Mouse (Mus musculus) right cerebral cortex, postnatal 36 days (tissue): ENCODE data around the gene Slc6a1.
A peak's percentile ranks its signal among the peaks of the same experiment; 100 is the strongest.
"Not testable (repeated sequence)": the region's sequence is repeated elsewhere in the genome, so short reads cannot be mapped to it uniquely, and the experiment has no call there.

Experiments used
- DNase-seq, 2 experiments: peaks; one replicate each; pipeline ENCODE4 v3.0.0; 2022; ENCODE audit warnings: low spot score in 2 of 2, mixed read lengths in 1 of 2

Slc6a1 gene

GRCm38 (mm10) chr6:114290184-114290583, 7.7 kb downstream of the Slc6a1 start:
- DNase-seq: peak; percentile 61 to 65

- DNase-seq: no peak
These were observed 8.5 kb downstream of the Slc6a1 start for GRCm38 (mm10) chr6:114290929-114291328.

DNA sequence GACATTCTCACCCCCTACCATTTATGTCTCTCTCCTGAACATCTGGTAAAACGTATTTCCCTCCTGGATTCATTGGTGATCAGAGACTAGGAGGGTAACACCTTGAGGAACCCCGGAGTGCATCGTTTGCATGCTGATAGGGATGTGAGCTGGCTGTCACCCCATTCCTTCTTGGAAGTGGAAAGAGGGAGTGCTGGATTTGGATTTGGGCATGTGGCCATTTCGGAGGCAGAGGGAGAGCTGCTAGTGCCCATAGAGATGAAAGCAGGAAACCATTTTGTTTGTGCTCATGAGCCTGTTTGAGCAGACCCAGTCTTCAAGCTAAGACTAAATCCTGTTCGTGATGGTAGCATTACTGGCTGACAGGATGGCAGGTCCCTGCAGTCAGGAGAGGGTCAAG, 9.0 kb downstream of the Slc6a1 start:
- DNase-seq: no peak

GRCm38 (mm10) chr6:114293511-114293910, 11.1 kb downstream of the Slc6a1 start:
- DNase-seq: peak in 1 of 2 experiments; percentile 14

DNA sequence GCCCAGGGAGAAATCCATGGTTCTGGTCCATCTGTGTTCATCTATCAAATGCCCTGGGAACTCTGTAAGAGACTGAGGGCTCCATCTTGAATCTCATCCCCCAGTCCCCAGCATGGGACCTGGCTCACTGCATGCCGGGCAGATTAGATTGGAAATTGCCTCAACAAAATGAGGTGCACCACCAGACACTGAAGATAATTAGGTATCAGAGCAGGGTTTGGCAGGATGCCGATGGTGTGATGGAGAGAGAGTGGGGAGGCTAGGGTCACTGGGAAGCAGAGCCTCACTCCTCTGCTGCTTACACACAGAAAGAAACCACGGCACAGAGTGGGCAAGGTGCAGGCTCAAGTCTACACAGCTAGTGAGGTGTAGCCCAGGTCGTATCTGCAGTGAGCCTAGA, 12.7 kb downstream of the Slc6a1 start:
- DNase-seq: no peak

DNA sequence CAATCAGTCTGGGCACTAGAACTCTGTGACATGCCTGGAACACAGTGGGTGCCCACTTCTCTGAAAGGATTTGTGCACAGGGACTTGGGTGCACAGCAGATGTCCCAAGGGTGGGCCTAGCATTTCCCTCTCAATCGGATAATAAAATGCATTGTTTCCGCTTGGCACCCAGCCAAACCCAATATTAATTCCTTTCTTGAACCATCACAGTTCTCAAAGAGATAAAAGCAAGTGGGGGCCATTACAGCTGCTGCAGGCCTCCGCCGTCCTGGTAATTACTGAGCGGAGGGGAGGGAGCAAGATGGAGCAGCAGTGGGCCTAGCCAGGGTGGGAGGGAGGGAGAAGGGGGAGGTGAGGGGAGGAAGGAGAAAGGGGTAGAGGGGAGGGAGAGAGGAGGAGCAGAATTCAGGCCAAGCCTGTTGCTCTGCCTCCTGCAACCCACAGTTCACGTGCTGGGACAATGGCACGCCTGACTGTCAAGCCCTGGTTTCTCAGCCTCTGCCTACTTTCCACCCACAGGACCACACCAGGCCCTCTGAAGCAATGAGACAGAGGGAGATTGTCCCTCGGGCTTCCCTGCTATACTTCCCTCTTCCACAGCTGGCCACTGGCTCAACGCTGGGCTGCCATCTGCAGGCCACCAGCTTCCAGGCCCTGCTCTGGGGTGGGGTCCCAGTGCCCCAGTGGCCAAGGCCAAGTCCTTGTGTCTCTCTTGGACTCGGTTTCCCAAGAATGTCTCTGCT, 15.0 kb downstream of the Slc6a1 start:
- DNase-seq: peak in 1 of 2 experiments; percentile 10

DNA sequence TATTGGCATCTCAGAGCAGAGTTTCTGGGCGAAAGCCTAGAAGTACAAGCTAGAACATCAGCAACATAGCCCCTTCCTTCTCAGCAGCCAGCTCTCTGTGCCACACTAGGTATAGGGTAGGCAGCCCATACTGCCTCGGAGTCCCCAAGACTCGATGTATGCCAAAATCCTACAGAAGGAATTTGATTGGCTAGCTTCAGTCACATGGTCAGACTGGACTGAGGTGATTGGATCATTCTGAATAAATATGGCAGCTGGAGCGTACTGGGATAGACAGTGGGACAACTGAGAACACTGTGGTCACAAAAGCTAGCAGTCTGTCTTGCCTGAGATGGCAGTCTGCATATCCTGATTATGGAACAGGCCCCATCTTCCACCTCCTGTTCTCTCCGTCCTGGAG, 17.3 kb downstream of the Slc6a1 start:
- no peak for DNase-seq

GRCm38 (mm10) chr6:114300737-114301136, 18.3 kb downstream of the Slc6a1 start:
- no peak for DNase-seq

DNA sequence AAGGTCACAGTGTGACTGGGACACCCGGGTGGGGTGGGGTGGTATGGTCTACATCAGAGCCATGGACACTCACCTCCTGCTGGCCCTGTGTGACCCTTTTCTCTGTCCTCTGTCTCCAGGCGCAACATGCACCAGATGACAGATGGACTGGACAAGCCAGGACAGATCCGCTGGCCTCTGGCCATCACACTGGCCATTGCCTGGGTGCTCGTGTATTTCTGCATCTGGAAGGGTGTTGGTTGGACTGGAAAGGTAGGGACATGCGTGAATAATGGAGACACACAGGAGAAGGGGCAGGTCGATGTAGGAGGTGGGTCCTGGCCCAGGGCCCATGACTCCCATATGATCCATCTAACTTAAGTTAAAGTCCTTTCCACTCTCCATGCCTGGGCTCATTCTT, 22.2 kb downstream of the Slc6a1 start:
- no peak for DNase-seq

DNA sequence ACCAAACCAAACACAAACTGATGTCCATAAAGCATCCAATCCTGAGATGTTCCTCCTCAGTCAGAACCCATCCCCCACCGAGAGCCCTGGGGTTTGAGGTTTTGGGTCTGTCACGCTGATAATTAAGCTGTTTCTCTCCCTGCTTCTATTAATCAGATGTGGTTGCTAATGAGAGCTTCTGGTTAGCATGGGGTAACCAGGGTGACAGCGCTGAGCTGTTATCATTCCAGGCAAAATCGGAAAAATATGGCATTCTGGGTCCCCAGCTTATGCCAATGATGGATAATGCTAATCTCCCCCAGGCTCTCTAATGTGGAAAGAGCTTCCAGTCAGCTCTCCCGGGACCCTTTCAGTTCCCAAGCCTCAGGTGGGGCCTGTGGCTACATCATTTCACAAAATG, 38.1 kb downstream of the Slc6a1 start:
- DNase-seq: no peak

DNA sequence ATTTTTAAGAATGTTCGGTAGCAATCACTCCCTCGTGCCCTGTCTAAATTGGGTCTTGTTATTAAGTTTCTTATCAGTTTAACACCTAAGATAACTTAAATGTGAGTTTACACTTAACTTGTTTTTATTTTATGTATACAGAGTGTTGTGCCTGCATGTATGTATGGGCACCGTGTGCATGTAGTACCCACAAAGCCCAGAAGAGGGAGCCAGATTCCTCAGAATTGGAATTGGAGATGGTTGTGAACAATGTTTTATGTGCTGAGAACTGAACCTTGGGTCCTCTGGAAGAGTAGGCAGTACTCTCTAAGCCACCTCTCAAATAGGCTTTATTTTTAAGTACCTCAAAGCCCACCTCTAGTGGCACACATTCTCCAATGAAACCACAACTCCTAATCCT, 38.7 kb downstream of the Slc6a1 start:
- no peak for DNase-seq

DNA sequence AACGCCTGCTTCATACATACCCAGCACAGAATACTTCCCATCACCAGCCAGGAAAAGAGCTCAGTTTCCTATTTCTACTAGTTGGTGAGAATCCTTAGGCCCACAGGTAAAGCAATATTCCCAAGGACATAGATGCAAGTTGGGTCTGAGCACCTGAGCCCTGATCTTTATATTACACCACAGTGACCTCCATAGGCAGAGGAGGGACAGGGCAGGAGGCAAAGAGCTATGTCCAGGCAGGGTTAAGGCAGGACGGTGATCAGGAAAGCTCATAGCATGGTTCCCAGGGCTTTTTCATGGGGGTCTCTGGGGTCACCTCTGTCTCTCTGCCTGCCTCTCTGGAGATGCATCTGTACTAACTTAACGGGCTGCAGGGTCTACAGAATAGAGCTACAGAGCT, 40.5 kb downstream of the Slc6a1 start:
- DNase-seq: no peak

DNA sequence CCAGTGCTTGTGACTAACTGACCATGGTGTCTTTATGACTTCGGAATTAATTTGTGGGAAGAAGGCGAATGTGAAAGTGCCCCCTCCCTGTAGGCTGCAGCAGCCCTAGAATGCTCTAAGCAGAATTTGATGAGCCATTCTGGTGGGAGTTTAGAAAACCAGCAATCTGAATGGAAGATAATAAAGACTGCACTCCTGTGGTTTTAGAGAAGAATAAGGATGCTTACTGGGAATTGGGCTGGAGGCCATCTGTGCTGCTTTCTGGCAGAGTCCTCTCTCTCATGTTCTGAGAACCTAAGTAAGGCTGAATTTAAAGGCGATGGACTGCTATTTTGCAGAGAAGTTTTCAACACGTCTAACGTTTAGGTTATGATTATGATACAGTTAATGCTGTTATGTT, 42.4 kb downstream of the Slc6a1 start:
- DNase-seq: no peak

DNA sequence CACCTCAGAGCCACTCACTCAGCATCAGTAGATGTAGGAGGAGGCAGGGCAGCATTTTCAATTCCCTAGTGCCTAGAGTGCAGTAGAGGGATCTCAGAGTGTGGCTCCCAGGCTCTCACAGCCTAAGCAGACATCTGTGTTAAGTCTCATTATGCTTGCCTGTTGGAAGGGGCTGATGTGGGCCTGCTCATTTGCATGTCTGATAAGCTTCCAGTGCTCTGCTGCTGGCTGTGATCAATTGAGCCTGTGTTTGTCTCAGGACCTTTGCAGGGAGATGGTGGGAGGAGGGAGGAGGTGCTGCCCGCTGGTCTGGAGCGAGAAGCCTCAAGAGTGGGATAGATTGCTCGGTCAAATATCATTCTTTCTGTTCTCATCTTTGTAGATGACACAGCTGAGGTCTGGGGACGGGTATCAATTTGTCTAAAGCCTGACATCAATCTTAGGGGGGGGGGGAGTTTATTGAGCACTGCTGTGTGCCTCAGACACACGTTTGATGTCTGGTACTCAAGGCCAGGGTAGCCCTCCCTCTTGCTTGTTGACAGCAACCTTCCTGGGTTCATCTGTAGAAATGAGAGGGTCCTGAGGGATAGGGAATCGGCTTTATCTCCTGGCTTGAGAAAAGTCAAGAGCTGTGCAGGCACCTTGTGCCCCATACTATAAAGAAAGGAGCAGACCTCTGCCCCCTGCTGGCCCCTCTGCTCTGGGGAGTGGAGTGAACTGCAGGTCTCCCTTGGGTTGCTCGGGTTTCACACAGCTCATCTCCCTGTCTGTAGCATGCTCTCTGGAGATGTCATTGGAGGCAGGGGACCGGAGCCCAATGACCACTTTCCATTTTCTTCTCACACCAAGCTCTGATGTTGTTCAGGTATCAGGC, 47.4 kb downstream of the Slc6a1 start:
- no peak for DNase-seq

- no peak for DNase-seq
These were observed 49.5 kb downstream of the Slc6a1 start for GRCm38 (mm10) chr6:114331926-114332325.

DNA sequence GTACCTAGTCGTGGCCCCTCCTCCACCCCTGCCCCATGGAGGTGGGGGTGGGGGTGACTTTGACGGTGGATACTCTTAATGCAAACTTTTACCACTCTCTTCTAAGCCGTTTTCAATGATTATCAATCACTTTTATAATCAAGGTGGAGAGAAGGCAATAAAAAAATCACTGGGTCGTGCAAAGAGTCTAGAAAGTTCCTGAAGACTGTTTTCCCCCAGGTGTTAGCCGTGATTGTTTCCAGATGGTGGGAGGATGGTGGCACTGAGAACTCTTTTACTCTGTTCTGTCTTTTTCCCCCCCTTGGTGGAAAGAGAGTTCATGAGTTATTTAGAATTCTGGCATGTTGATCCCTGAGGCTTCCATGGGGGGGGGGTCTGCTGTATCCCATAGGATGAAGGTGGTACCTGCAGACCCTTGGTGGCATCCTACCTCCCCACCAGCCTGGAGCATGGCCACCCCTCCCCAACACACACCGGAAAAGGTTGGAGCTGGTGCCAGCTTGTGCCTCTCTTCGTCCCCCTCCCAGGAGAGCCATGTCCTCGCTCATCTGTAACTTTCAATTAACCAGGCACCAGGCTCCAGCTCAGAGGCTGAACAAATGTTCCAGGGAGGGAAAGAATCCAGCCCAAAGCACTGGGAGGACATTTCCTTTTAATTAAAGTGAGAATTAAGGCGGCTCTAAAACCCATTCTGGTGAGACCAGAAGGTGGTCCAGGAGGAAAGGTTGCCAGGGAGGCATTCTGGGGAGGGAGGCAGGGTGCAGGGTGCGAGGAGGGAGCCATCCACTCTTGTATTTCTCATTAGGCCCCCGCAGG, 53.9 kb downstream of the Slc6a1 start:
- DNase-seq: no peak

DNA sequence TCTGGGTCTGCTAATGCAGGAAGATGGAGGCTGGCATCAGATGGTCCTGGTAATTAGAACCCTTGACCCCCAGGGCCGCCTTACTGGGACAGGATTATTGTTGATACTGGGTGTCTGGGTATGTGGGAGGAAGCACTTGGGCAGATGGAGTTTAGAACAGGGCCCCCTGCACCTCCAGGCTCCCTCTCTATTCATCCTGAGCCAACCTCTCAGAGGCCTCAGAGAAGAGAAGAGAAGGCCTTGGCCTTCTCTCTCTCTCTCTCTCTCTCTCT, 54.4 kb downstream of the Slc6a1 start:
- no peak for DNase-seq

- DNase-seq: not testable (repeated sequence)
These were observed 58.9 kb downstream of the Slc6a1 start for GRCm38 (mm10) chr6:114341381-114341780.

DNA sequence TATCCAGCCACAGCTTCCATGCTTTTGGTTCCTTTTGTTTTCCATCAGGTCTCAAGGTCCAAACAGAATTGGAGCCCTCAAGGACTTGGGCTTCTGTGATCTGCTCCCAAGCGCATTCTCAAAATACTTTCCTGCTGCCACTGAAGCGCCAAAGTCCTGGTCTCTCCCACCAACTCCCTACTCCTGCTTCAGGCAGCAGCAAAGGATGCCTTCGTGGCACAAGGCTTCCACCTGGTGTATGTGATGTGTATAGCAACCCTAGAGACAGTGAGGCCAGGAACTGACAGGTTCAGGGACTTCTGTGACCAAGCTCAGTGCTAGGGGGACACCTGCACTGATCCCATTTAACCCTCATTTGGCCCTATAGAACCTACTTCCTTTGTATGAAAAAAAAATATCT, 61.3 kb downstream of the Slc6a1 start:
- peak in 1 of 2 experiments; percentile 43 for DNase-seq

- DNase-seq: peak in 1 of 2 experiments; percentile 60
These were observed 62.7 kb downstream of the Slc6a1 start for GRCm38 (mm10) chr6:114345156-114345555.

GRCm38 (mm10) chr6:114347831-114348754, 65.7 kb downstream of the Slc6a1 start:
- peak; percentile 65 to 80 for DNase-seq
